Mouse (Mus musculus) fibroblast of lung, adult 2 months (primary cell): ENCODE measurements around the gene Ssrp1.

Source experiments
- DNase-seq: peaks from one replicate; pipeline ENCODE4 v3.0.0-alpha.2; 2011; ENCODE audit warnings: low read depth

The Ssrp1 gene

GRCm38 (mm10) chr2:85073751-85074150, 36.7 kb downstream of the Ssrp1 start:
- no peak for DNase-seq

- no peak for DNase-seq
These were observed 51.9 kb downstream of the Ssrp1 start for GRCm38 (mm10) chr2:85088716-85089646.

GRCm38 (mm10) chr2:85091325-85091724, 54.3 kb downstream of the Ssrp1 start:
- no peak for DNase-seq

GRCm38 (mm10) chr2:85093376-85093775, 56.3 kb downstream of the Ssrp1 start:
- DNase-seq = no peak

GRCm38 (mm10) chr2:85095906-85096305, 58.9 kb downstream of the Ssrp1 start:
- no peak for DNase-seq
